Mouse (Mus musculus) left cerebral cortex, postnatal 14 days (tissue): ENCODE measurements at regions not wholly inside any gene's neighbourhood (a gene's known extent, or its start where the extent isn't known, plus 50 kb on each side); places are given as distances from the start of the nearest gene placed in this dataset.

ENCODE experiments used
- DNase-seq, 2 experiments: peaks; one replicate each; pipeline ENCODE4 v3.0.0; 2021 to 2022; ENCODE audit warnings: low spot score in 2 of 2, mixed read lengths in 1 of 2
- intact Hi-C: fragments of 180-260 bp; cut with DNase I; formaldehyde crosslinking; loops from one replicate; pipeline ENCODE4 v1.15.1; 2025
- microRNA-seq, 2 experiments: library from miRNA; unstranded; fragments of <30 nt; microRNA quantifications; one replicate each; pipeline ENCODE4 v1.2.0; 2022

DNA sequence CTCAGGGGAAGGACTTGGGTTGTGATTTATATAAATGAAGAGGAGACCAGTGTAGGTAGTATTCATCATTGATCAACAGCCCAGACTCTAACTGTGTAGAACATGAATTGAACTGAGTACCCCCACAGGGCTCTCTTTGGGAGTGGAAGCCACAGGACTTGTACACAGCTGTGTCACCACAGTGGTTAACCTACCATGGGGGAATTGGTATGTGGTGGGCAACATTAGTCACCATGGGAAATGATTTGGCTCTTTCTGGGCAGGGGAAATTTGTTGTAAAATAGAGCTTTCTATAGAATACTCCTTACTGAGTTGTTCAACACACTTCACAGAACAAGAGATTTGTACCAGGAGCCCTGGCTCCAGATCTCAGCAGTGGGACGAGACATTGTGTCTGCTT, 87.3 kb upstream of the Prdm1 start:
- intact Hi-C loops, result no loop called here
- DNase-seq, result no peak

- intact Hi-C loops, result no loop called here
- no peak for DNase-seq
These were observed 84.3 kb upstream of the Prdm1 start for GRCm38 (mm10) chr10:44612571-44612970.

DNA sequence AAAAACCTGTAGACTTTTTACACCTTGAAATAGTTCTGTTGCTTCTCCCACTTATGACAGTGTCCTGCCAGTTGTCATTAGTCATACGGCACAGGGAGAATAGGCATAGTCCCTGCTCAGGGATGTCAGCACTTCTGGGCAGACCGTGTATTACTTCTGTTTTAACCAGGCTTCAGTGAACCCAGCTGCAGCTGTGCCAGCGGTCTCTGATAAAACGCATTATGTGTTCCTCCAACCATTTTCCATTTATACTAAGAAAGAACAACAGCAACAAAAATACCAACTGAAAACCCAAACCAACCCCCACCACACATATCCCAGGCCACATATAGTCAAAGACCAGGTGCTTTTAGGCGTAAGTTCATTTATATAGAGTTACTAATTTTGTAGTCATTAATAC, 83.1 kb upstream of the Prdm1 start:
- intact Hi-C loops, result no loop called here

DNA sequence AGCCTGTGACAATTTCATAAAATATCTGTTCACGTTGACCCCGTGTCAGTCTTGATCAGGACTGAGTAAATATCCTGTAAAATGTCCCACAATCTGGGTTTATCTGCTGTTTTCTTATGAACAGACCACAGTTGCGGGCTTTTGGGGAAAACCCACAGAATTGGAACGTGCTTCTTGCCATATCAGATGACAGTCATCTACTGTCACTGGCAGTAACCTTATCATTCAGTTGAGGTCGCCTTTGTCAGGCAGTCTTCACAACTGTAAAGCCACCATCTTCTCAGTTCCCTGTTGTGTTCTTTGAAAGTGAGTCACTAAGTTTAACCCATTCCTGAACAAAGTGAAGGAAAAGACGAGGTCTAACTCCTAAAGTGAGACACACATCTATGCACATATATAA, 80.9 kb upstream of the Prdm1 start:
- DNase-seq, result no peak

More for the DNA sequence above, 83.1 kb upstream of the Prdm1 start:
- no peak for DNase-seq

GRCm38 (mm10) chr10:44607334-44607851, 79.1 kb upstream of the Prdm1 start:
- peak in 1 of 2 experiments; percentile 13 for DNase-seq
- intact Hi-C loops, result no loop called here

More for the DNA sequence above, 80.9 kb upstream of the Prdm1 start:
- intact Hi-C loops, result no loop called here

DNA sequence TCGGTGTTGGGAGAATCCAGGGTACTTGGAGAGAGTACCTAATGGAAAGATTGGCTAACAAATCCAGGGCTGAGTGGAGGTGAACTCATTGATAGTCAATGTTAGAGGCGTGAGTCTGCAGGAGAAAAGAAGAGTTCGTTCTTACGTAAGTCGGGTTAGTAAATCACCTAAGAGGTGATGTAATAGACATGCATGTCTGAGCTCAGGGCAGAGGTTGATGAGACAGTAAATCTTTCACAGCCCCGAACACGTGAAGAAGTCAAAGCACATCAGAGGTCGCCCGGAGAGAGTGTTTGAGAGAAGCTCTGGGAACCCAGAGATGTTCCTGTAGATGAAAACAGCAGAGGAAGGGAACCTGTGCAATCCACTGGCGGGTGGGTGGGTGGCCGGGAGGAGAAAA, 76.2 kb upstream of the Prdm1 start:
- intact Hi-C loops, result no loop called here
- no peak for DNase-seq

DNA sequence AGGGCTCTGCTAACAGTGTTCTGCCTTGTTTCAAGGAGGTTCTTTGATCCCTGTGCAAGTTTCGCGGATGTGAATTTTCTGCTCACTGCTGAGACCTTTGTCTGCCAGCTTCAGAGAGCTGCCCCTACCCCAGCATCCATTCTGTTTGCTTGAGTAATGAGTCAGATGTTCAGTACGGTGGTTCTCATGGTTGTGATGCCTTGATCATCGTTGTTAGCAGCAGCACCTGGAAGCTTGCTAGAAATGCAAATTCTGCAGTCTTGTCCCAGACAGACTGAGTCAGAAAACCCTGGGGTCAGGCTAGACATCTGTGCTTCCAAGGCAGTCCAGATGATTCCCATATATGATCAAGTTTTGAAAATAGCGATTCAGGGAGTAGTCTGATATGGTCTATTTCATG, 75.2 kb upstream of the Prdm1 start:
- intact Hi-C loops, result no loop called here
- DNase-seq, result no peak

DNA sequence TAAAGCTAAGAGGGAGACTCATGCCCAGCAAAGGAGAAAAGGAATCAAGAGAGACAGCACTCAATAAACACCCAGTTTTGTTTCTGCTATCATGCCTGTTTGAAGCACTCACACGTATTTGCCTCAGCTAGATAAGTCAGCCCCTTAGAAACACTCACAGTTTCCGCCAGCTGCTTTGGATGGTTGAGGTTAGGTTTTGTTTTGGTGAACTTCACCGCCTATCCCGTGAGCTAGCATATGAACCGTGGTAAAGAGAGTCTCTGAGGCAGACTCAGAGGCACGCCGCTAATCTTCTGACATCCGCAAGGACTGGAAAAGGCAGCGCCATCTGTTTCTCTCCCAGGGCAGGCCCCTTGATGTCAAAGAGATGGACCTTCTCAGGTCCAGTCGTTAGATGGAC, 73.2 kb upstream of the Prdm1 start:
- intact Hi-C loops, result no loop called here
- no peak for DNase-seq

GRCm38 (mm10) chr10:44599964-44600334, 71.6 kb upstream of the Prdm1 start:
- DNase-seq, result peak in 1 of 2 experiments; percentile 9
- intact Hi-C loops, result no loop called here

GRCm38 (mm10) chr10:44599331-44599963, 71.1 kb upstream of the Prdm1 start:
- intact Hi-C loops, result no loop called here
- DNase-seq, result no peak

- no peak for DNase-seq
- intact Hi-C loops, result no loop called here
These were observed 70.3 kb upstream of the Prdm1 start for GRCm38 (mm10) chr10:44598615-44599014.

DNA sequence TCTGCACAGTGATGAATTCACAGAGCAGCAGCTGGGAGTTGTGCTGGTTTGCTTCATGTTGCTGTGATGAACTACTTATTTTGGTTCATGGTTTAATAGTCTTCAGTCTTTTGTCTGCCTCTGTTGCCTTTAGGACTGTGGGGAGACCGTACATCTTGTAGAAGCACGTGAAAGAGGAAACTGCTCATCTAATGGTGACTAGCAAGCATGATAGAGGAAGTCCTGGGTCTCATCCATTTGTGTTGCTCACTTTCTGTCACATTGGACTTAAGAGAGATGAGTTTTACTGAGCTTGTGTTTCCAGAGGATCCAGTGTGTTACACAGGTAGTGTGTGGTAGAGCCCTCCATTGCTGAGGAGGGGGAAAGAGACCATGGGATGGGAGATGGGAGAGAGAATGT, 67.6 kb upstream of the Prdm1 start:
- DNase-seq, result no peak
- intact Hi-C loops, result no loop called here

DNA sequence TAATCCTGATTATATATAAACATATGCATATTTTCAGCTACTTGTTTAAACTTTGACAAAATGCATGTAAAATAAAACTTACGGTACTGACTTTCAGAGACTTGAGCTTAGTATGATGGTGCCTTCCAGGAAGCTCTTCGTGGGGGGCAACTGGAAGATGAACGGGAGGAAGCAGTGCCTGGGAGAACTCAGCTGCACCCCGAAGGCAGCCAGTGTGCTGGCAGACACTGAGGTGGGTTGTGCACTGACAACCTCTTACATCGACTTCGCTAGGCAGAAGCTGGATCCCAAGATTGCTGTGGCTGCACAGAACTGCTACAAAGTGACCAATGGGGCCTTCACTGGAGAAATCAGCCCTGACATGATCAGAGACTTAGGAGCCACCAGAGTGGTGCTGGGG, 61.5 kb upstream of the Prdm1 start:
- intact Hi-C loops, result no loop called here
- DNase-seq, result no peak

DNA sequence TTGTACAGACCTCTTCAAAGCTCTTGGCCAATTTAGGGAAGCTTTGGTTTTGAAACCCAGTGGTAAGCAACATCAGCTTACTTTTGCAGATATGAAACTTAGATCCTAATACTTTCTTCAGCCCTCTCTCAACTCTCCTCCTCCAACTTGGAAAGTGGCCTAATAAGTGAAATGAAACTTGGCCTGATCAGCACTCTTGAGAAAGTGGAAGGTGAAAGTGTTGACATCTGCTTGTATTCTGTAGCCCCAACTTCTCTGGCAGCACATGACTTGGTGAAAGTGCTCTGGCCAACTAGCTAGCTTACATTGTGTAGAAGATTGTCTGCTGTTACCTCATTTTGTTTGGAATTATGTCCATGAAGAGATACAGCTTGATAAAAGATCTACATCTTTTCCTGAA, 61.1 kb upstream of the Prdm1 start:
- DNase-seq, result peak in 1 of 2 experiments; percentile 26
- intact Hi-C loops, result no loop called here

DNA sequence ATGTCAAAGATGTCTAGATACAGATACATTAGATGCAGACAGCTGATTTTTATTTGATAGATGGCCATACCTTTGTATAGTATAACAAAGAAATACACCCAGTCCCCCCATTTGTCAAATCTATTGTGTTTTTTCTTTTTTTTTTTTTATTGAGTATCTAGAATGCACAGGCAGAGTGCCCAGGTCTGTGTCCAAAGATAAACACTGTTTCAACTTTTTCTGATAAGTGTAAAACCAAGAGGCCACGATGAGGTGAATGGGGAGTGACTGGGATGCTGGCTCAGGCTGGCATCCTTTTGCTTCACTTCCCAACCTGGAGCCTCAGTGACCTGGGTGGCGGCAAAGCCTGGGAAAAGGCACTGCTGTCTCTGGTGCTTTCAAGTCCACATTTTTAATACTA, 54.4 kb upstream of the Prdm1 start:
- intact Hi-C loops, result no loop called here
- no peak for DNase-seq

Small RNA genes in the stretch of these regions (microRNA-seq; reads per million reads assigned to microRNA genes)
- gene Gm24271, result 0 reads per million in 2 experiments
